Mouse (Mus musculus): ENCODE results near the gene Slc17a5.

DNA sequence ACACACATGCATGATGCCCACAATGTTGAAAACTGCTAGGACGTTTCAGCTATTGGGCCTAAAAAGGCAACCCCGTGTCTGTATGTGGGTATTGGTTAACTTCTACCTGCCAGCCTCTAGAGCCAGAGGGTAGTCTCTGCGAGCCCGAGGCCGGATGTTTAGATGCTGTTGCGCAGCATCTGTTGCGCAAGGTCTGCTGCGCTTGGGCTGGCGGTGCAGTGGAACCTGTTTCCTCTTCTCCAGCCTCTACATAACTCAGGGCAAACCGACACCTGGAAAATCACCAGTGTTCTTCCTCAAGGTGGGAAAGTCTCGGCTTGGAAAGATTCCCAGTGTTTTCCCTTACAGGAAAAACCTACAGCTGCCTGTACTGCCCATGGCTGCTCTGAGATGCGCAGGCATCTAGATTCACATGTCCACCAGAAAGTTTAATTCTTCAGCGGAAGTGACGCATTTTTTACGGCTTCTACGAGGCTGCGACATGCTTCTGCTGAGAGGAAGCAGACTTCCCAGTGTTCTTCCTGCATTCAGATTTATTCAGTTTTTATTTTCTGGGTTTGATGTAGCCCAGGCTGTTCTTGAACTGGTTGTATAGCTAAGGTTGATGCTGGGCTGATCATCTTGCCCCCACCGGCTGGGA lies 54.4 kb downstream of the Slc17a5 start:
- TF ChIP-seq POLR2A (IDR thresholded peaks at IDR 0.05; ENCODE audit: insufficient read depth, low read length) (no peak), EP300 (IDR thresholded peaks at IDR 0.05; ENCODE audit: insufficient read depth, low read depth, low read length) (no peak), CTCF (IDR thresholded peaks at IDR 0.05; ENCODE audit: low read depth, low read length) (no peak)

Measured in ES-Bruce4 (cell line).